Mouse (Mus musculus): ENCODE data around the gene Fam122c.

The Fam122c gene

GRCm38 (mm10) chrX:53370366-53370740, 97.1 kb downstream of the Fam122c start, which contains the start of gene Mospd1:
Gene Mospd1, minus strand, starts transcription at chrX:53370502.
- peak; percentile 88 for DNase-seq (ENCODE audit: low read depth, low spot score)

Measured in CD4-positive helper T cell, adult 2 months (primary cell).